In genomic region chr19:14337025-14337424, GRCm38 (mm10) we compare ENCODE assay signal across 15 mouse cellular contexts.
DNase-seq lines count a peak whose midpoint lies in the region; ATAC-seq lines count a peak whose summit lies in the region.
"Had no signal": no experiment of that assay in that cellular context is flagged by ENCODE, and none has a peak within 500 bp of the region (broad histone marks: within the 10 kb centered on the region; RNA-seq: fewer than 3 reads in every experiment).

No protein-coding gene starts in this region.

- no peaks in the 10 kb centered on the region for H3K4me1 ChIP-seq in embryonic facial prominence, embryonic 11.5 days (ENCODE audit: control insufficient read depth, insufficient read depth, low read length)
- peaks cover 21% of the 10 kb centered on the region for H3K4me1 ChIP-seq in embryonic facial prominence, embryonic 10.5 days
- H3K4me1 ChIP-seq in hindbrain, embryonic 16.5 days (ENCODE audit: control insufficient read depth, insufficient read depth, low read depth, low read length): peaks cover 3% of the 10 kb centered on the region; the same call in 1 of the 2 replicates
- H3K4me1 ChIP-seq: heart, embryonic 13.5 days had no signal

- no peak overlapping the region for H3K27ac ChIP-seq in embryonic facial prominence, embryonic 11.5 days (replicated peaks; ENCODE audit: low read depth, low read length)
- no peak overlapping the region for H3K27ac ChIP-seq in embryonic facial prominence, embryonic 10.5 days (replicated peaks)
- no peak overlapping the region for H3K27ac ChIP-seq in hindbrain, embryonic 16.5 days (ENCODE audit: low read depth, low read length)
- H3K27ac ChIP-seq: embryonic facial prominence, embryonic 13.5 days; heart, embryonic 13.5 days; limb, embryonic 12.5 days had no signal

- no peaks in the 10 kb centered on the region for H3K36me3 ChIP-seq in embryonic facial prominence, embryonic 11.5 days (replicated peaks; ENCODE audit: control insufficient read depth, insufficient read depth, low read depth, low read length)
- H3K36me3 ChIP-seq in embryonic facial prominence, embryonic 10.5 days (replicated peaks): no peaks in the 10 kb centered on the region
- H3K36me3 ChIP-seq in hindbrain, embryonic 16.5 days (ENCODE audit: control insufficient read depth, insufficient read depth, low read length): no peaks in the 10 kb centered on the region
- H3K36me3 ChIP-seq: embryonic facial prominence, embryonic 13.5 days; heart, embryonic 13.5 days; limb, embryonic 12.5 days had no signal

- H3K27me3 ChIP-seq in embryonic facial prominence, embryonic 11.5 days (ENCODE audit: control insufficient read depth, insufficient read depth, low read length): no peaks in the 10 kb centered on the region
- 0 out of 2 replicates have a peak, but pooled peaks cover 5% of the 10 kb centered on the region for H3K27me3 ChIP-seq in embryonic facial prominence, embryonic 10.5 days (replicated peaks; ENCODE audit: low read depth, poor library complexity, severe bottlenecking)
- H3K27me3 ChIP-seq in hindbrain, embryonic 16.5 days (replicated peaks; ENCODE audit: control insufficient read depth, insufficient read depth, low read length): no peaks in the 10 kb centered on the region
- H3K27me3 ChIP-seq: embryonic facial prominence, embryonic 13.5 days; limb, embryonic 12.5 days had no signal

- H3K4me2 ChIP-seq in embryonic facial prominence, embryonic 11.5 days (ENCODE audit: low read depth, low read length): no peak overlapping the region
- H3K4me2 ChIP-seq in hindbrain, embryonic 16.5 days (ENCODE audit: low read length): no peak overlapping the region
- H3K4me2 ChIP-seq: embryonic facial prominence, embryonic 13.5 days; heart, embryonic 13.5 days; limb, embryonic 12.5 days had no signal

- peak; percentile 29 for DNase-seq in embryonic facial prominence, embryonic 11.5 days (ENCODE audit: low spot score)
- no peak for DNase-seq in embryonic facial prominence, embryonic 10.5 days (ENCODE audit: low spot score)
- DNase-seq in retina, postnatal 1 day: peak; percentile 77
- DNase-seq in retina, embryonic 14.5 days (ENCODE audit: low spot score): no peak
- DNase-seq in lung, adult 18-20 months: no peak
- DNase-seq in gastrocnemius, postnatal 10 days: no peak
- no peak for DNase-seq in adrenal gland, adult 8-10 months
- DNase-seq: B cell, adult 2 months; kidney, adult 2 months; lung, postnatal 4 days; right cerebral cortex, postnatal 4 days had no signal

- H3K9me3 ChIP-seq in embryonic facial prominence, embryonic 11.5 days (replicated peaks; ENCODE audit: control insufficient read depth, low read length): no peaks in the 10 kb centered on the region
- H3K9me3 ChIP-seq in embryonic facial prominence, embryonic 10.5 days: no peaks in the 10 kb centered on the region
- H3K9me3 ChIP-seq in hindbrain, embryonic 16.5 days (ENCODE audit: control insufficient read depth, low read length): no peaks in the 10 kb centered on the region
- H3K9me3 ChIP-seq: embryonic facial prominence, embryonic 13.5 days; heart, embryonic 13.5 days; limb, embryonic 12.5 days had no signal

- H3K4me3 ChIP-seq in embryonic facial prominence, embryonic 11.5 days (ENCODE audit: low read depth, low read length): no peak overlapping the region
- no peak overlapping the region for H3K4me3 ChIP-seq in embryonic facial prominence, embryonic 10.5 days
- H3K4me3 ChIP-seq in hindbrain, embryonic 16.5 days (ENCODE audit: low read length): no peak overlapping the region
- H3K4me3 ChIP-seq: embryonic facial prominence, embryonic 13.5 days; heart, embryonic 13.5 days; limb, embryonic 12.5 days had no signal

- ATAC-seq in embryonic facial prominence, embryonic 11.5 days (replicated peaks; ENCODE audit: insufficient number of reproducible peaks, low FRiP score, low TSS enrichment, low read depth): no peak
- ATAC-seq in hindbrain, embryonic 16.5 days: peak; percentile 68; the same call in 1 of the 2 replicates

- 20% methylated on average over 5 of the region's 5 CpGs for WGBS in embryonic facial prominence, embryonic 11.5 days
- 31% methylated on average over 5 of the region's 5 CpGs for WGBS in embryonic facial prominence, embryonic 10.5 days
- 31% methylated on average over 5 of the region's 5 CpGs for WGBS in hindbrain, embryonic 16.5 days

- H3K9ac ChIP-seq in embryonic facial prominence, embryonic 11.5 days (replicated peaks; ENCODE audit: low read length): no peak overlapping the region
- H3K9ac ChIP-seq in hindbrain, embryonic 16.5 days (ENCODE audit: low read depth, low read length): no peak overlapping the region
- H3K9ac ChIP-seq: embryonic facial prominence, embryonic 13.5 days; heart, embryonic 13.5 days; limb, embryonic 12.5 days had no signal

Comparison
In these comparisons a context has a peak if more than half of its experiments do, and no peak if none do; other contexts are left out.
1. DNase-seq: peak in embryonic facial prominence, embryonic 11.5 days (single experiment) and retina, postnatal 1 day (single experiment); none in embryonic facial prominence, embryonic 10.5 days (single experiment), retina, embryonic 14.5 days (single experiment), lung, adult 18-20 months (0 of 2), gastrocnemius, postnatal 10 days (single experiment) and adrenal gland, adult 8-10 months (single experiment).